Mouse (Mus musculus): ENCODE data around the gene Pskh1. TPM values are rescaled to one million over a fixed set of nuclear protein-coding genes. Genes with fewer than 3 reads are reported as not detected.

Pskh1 gene
- polyA plus RNA-seq, 1 experiment = 24.3 TPM

GRCm38 (mm10) chr8:105979325-105979724 lies 79.1 kb downstream of the Pskh1 start, which contains the start of gene Dpep3:
TSS of gene Dpep3 (minus strand) at chr8:105979429.
- no peak for DNase-seq (ENCODE audit: low read depth in 1 of 2, low spot score in 2 of 2)
- 90% methylated on average over 15 of the region's 15 CpGs for WGBS
- Histone ChIP-seq H3K4me1 (ENCODE audit: control insufficient read depth, insufficient read depth, insufficient read length) (0 out of 2 replicates have a peak, but pooled peaks cover 2% of the 10 kb centered on the region), H3K36me3 (ENCODE audit: control insufficient read depth, insufficient read depth, low read length) (no peaks in the 10 kb centered on the region), H3K27me3 (ENCODE audit: control insufficient read depth, insufficient read depth, low read length) (no peaks in the 10 kb centered on the region), H3K27ac (ENCODE audit: insufficient read depth, low read length) (no peak within 1 kb of the TSS), H3K4me3 (ENCODE audit: extremely low read depth, insufficient read depth, insufficient read length) (no peak within 1 kb of the TSS)
- TF ChIP-seq CTCF (IDR thresholded peaks at IDR 0.05; ENCODE audit: extremely low read depth, insufficient read depth, insufficient read length, insufficient replicate concordance) = no peak
- TF ChIP-seq POLR2A (IDR thresholded peaks at IDR 0.05; ENCODE audit: low read depth, low read length) = no peak

DNA sequence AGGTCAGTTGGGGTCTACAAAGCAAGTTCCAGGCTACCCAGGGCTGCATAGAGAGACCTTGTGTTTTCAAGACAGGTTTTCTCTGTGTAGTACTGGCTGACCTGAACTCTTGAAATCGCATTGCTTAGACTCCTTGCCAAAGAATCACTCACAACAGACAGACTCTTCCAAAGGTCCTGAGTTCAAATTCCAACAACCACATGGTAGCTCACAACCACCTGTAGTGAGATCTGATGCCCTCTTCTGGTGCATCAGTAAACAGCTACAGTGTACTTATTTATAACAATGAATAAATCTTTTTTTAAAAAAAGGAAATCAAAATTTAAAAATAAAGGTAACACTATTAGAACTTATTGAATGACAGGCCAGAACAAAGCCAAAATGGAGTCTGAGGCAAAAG lies 80.9 kb downstream of the Pskh1 start:
- Histone ChIP-seq H3K4me3 (ENCODE audit: extremely low read depth, insufficient read depth, insufficient read length) (no peak overlapping the region), H3K27ac (ENCODE audit: insufficient read depth, low read length) (no peak overlapping the region), H3K4me1 (ENCODE audit: control insufficient read depth, insufficient read depth, insufficient read length) (0 out of 2 replicates have a peak, but pooled peaks cover 2% of the 10 kb centered on the region), H3K27me3 (ENCODE audit: control insufficient read depth, insufficient read depth, low read length) (no peaks in the 10 kb centered on the region), H3K36me3 (ENCODE audit: control insufficient read depth, insufficient read depth, low read length) (no peaks in the 10 kb centered on the region)
- DNase-seq (ENCODE audit: low read depth in 1 of 2, low spot score in 2 of 2) = no peak
- TF ChIP-seq POLR2A (IDR thresholded peaks at IDR 0.05; ENCODE audit: low read depth, low read length) (no peak), CTCF (IDR thresholded peaks at IDR 0.05; ENCODE audit: extremely low read depth, insufficient read depth, insufficient read length, insufficient replicate concordance) (no peak)
- 90% methylated on average over 1 of the region's 1 CpGs for WGBS

Other genes with a start within 250 kb of the Pskh1 start
- gene Carmil2, start 214.2 kb upstream of the Pskh1 start, polyA plus RNA-seq (2012; rRNA removed) = 62.1 and 72.2 TPM in 2 replicates
- 47.3 and 62.1 TPM in 2 replicates for gene Acd, start 199.3 kb upstream of the Pskh1 start, polyA plus RNA-seq (2012; rRNA removed)
- gene Pard6a, start 199.3 kb upstream of the Pskh1 start, polyA plus RNA-seq (2012; rRNA removed) = 8.7 and 12.1 TPM in 2 replicates
- not detected in 2 replicates for gene 4933405L10Rik, start 192.8 kb upstream of the Pskh1 start, polyA plus RNA-seq (2012; rRNA removed)
- gene Enkd1, start 192.2 kb upstream of the Pskh1 start, polyA plus RNA-seq (2012; rRNA removed) = 4.3 and 6.2 TPM in 2 replicates
- gene Gfod2, start 141.8 kb upstream of the Pskh1 start, polyA plus RNA-seq (2012; rRNA removed) = 2.3 and 2.4 TPM in 2 replicates
- 50.0 and 59.9 TPM in 2 replicates for gene Ranbp10, start 73.1 kb upstream of the Pskh1 start, polyA plus RNA-seq (2012; rRNA removed)
- gene Tsnaxip1, start 72.7 kb upstream of the Pskh1 start, polyA plus RNA-seq (2012; rRNA removed) = 0.07 and 0.14 TPM in 2 replicates
- 14.2 and 16.4 TPM in 2 replicates for gene Cenpt, start 47.2 kb upstream of the Pskh1 start, polyA plus RNA-seq (2012; rRNA removed)
- gene Thap11, start 45.3 kb upstream of the Pskh1 start, polyA plus RNA-seq (2012; rRNA removed) = 33.7 and 41.2 TPM in 2 replicates
- gene Nutf2, start 39.9 kb upstream of the Pskh1 start, polyA plus RNA-seq (2012; rRNA removed) = 13.1 and 14.5 TPM in 2 replicates
- 71.3 and 90.0 TPM in 2 replicates for gene Edc4, start 19.6 kb upstream of the Pskh1 start, polyA plus RNA-seq (2012; rRNA removed)
- 3.0 and 3.1 TPM in 2 replicates for gene Nrn1l, start 6.9 kb upstream of the Pskh1 start, polyA plus RNA-seq (2012; rRNA removed)
- gene Ctrl, start 33.4 kb downstream of the Pskh1 start, polyA plus RNA-seq (2012; rRNA removed) = 4,893 and 4,931 TPM in 2 replicates
- gene Psmb10, start 38.0 kb downstream of the Pskh1 start, polyA plus RNA-seq (2012; rRNA removed) = 228 and 357 TPM in 2 replicates
- 2.7 and 3.1 TPM in 2 replicates for gene Lcat, start 42.9 kb downstream of the Pskh1 start, polyA plus RNA-seq (2012; rRNA removed)
- 25.1 and 29.5 TPM in 2 replicates for gene Slc12a4, start 65.7 kb downstream of the Pskh1 start, polyA plus RNA-seq (2012; rRNA removed)
- 0.20 and 0.48 TPM in 2 replicates for gene Dpep3, start 79.0 kb downstream of the Pskh1 start, polyA plus RNA-seq (2012; rRNA removed)
- 5.1 and 7.1 TPM in 2 replicates for gene Dus2, start 90.9 kb downstream of the Pskh1 start, polyA plus RNA-seq (2012; rRNA removed)
- not detected in 2 replicates for gene Dpep2nb, start 105.5 kb downstream of the Pskh1 start, polyA plus RNA-seq (2012; rRNA removed)
- gene Ddx28, start 111.4 kb downstream of the Pskh1 start, polyA plus RNA-seq (2012; rRNA removed) = 6.6 and 9.5 TPM in 2 replicates
- 29.5 and 35.7 TPM in 2 replicates for gene Nfatc3, start 158.4 kb downstream of the Pskh1 start, polyA plus RNA-seq (2012; rRNA removed)
- 0.67 and 0.69 TPM in 2 replicates for gene Esrp2, start 236.5 kb downstream of the Pskh1 start, polyA plus RNA-seq (2012; rRNA removed)
- 24.6 and 35.4 TPM in 2 replicates for gene Pla2g15, start 250.0 kb downstream of the Pskh1 start, polyA plus RNA-seq (2012; rRNA removed)